Mouse (Mus musculus): ENCODE results near the gene Abracl.

- TF ChIP-seq EP300 (IDR thresholded peaks at IDR 0.05; ENCODE audit: insufficient read depth, low read depth, low read length), result no peak
- no peak for TF ChIP-seq POLR2A (IDR thresholded peaks at IDR 0.05; ENCODE audit: insufficient read depth, low read depth, low read length)
Measured at GRCm38 (mm10) chr10:18066031-18066439, 42.9 kb upstream of the Abracl start.

All from heart, adult 2 months (tissue).